Mouse (Mus musculus): ENCODE data around the gene Lrrc45. TPM values are rescaled to one million over a fixed set of nuclear protein-coding genes. Genes with fewer than 3 reads are reported as not detected.

Lrrc45 gene
- polyA plus RNA-seq, 1 experiment = 40.1 TPM

DNA sequence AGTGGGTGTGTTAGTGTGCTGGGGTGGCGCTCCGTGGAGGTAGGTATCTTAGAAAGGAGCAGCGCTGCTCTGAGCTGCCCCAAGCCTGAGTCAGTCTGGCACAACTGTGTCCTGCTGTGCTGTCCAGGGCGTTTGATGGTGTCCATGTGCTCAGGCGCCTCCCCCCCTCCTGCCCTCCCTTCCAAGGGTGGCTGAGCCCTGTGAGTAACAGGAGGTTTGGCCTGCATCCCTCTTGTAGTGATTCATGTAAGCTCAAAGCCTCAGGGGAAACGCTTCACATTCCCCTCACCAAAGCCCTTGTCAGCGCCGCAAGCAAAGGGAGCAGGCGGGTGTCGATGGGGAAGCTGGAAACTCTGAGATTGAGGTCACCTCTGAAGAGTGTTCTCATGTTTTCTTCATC is 16.0 kb upstream of the Lrrc45 start:
- Histone ChIP-seq H3K4me3 (replicated peaks; ENCODE audit: extremely low read depth, low read depth, low read length) (no peak overlapping the region), H3K4me1 (ENCODE audit: control insufficient read depth, insufficient read depth, low read length) (no peaks in the 10 kb centered on the region)
- WGBS = 71% methylated on average over 10 of the region's 10 CpGs
- TF ChIP-seq POLR2A (IDR thresholded peaks at IDR 0.05; ENCODE audit: borderline replicate concordance, extremely low read depth, low read depth, low read length) = no peak
- no peak for TF ChIP-seq CTCF (IDR thresholded peaks at IDR 0.05; ENCODE audit: insufficient read depth, low read length)
- no peak for DNase-seq

DNA sequence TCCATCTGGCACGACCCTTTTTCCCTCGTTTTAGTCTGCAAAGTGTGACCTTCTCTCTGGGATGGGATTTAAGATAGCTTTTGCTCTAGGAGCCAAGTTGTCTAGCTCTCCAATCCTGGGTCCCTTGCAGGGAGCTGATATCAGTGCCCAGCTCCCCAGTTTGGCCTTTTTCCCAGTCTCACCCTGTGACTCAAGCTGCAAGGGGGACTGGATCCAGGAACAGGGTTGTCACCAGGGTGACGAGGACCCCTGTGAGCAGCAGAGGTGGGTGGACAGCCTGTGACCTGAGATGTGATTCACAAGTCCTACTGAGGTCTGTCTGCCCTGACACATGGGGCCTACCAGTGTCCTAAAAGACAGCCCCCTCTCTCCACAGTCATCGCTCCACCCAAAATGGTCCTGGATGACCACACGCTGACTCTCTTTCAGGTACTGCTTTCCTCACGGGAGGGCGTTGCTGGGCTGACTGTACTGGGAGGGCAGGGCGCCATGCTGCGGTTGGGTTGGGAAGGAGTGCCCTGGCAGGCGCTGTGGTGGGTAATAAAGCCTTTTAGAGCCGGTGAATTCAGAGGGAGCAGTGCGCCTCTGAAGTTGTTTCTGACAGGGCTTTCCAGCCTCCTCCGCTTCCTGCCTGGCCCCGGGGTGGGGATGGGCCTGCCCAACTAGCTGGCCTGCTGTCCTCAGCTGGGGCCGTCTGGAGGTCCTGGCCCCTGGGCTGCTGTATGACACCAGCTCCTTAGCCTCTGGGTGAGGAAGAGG is 9.8 kb upstream of the Lrrc45 start:
- WGBS = 66% methylated on average over 15 of the region's 15 CpGs
- TF ChIP-seq POLR2A (IDR thresholded peaks at IDR 0.05; ENCODE audit: borderline replicate concordance, extremely low read depth, low read depth, low read length) (no peak), CTCF (IDR thresholded peaks at IDR 0.05; ENCODE audit: insufficient read depth, low read length) (no peak)
- Histone ChIP-seq H3K4me3 (replicated peaks; ENCODE audit: extremely low read depth, low read depth, low read length) (no peak overlapping the region), H3K4me1 (ENCODE audit: control insufficient read depth, insufficient read depth, low read length) (no peaks in the 10 kb centered on the region)
- no peak for DNase-seq

DNA sequence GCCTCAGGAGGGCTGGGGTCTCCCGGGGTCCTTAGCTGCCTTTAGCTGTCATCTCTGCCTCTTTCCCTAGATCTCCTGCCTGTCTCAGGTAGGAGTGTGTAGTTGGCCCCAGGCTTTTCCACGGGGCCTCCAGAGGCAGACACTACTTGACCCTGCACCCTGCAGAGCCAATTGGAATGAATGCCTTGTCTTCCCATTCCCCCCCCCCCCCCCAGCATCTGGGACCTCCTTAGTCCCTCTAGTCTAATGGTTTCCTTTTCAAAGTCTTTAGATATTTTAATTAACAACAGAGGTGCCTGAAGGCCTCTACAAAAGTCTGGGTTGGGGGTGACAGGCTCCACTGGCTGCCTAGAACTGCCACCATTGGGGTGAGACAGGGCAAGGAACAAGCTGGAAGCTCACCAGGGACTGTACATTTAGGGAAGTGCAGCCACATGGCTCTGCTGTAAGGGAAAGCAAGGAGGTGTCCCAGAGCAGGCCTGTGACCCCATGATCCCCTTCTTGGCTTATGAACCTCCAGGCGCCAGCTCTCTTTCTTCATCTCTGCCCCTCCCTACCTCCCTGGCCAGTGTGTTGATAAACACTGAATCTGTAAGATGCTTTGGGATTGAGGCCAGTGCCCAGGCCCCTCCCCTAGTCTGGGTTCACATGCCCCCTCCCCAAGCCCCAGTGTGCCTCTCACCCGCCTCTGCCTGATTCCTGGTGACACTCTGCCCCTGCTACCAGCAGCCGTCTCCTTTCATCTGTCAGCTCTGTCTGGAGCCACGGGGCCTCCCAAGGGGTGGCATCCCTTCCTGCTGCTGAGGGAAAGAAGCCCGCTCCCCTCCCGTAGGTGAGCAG is 9.0 kb upstream of the Lrrc45 start:
- no peak overlapping the region for H3K4me3 ChIP-seq (replicated peaks; ENCODE audit: extremely low read depth, low read depth, low read length)
- no peak for TF ChIP-seq POLR2A (IDR thresholded peaks at IDR 0.05; ENCODE audit: borderline replicate concordance, extremely low read depth, low read depth, low read length)
- TF ChIP-seq CTCF (IDR thresholded peaks at IDR 0.05; ENCODE audit: insufficient read depth, low read length) = no peak
- no peak for DNase-seq
- WGBS = 56% methylated on average over 8 of the region's 8 CpGs
- no peaks in the 10 kb centered on the region for H3K4me1 ChIP-seq (ENCODE audit: control insufficient read depth, insufficient read depth, low read length)

DNA sequence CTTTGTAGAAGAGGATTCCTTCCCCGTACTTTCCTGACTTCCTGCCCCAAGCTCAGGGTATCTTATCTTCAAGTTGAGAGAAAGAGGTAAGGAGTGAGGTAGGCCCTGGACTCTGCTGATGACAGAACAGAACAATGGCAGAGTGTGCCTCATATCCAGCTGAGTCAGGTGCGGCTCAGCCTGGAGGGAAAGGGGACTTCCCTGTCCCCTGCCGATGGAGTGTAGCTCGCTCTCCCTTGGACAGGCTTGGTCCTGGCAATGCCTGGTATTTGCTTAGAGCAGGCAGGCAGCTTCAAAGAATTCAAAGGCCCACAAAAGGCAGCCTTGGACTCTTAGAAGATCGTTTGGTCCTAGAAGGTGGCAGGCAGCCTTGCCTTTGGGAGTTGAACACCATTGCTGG is 7.6 kb upstream of the Lrrc45 start:
- 70% methylated on average over 5 of the region's 5 CpGs for WGBS

DNA sequence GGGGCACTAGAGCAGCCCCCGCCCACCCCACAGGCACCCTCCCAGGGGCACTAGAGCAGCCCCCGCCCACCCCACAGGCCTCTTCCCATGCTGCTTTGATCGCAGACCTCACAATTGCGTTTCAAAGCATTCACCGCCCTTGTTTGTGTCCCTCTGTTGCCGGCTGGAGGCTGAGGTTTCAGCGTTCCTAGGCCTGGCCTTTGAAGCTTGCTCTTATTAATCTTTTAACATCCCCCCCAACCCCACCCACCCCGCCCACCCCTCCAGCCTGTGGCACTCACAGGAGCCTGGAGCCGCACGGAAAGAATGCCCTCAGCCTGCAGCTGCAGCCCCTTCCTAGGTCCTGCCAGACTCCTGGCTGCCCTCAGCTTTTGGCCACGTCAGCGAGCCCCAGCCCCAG is 6.5 kb upstream of the Lrrc45 start:
- no peak for TF ChIP-seq POLR2A (IDR thresholded peaks at IDR 0.05; ENCODE audit: borderline replicate concordance, extremely low read depth, low read depth, low read length)
- no peak for TF ChIP-seq CTCF (IDR thresholded peaks at IDR 0.05; ENCODE audit: insufficient read depth, low read length)
- H3K4me3 ChIP-seq (replicated peaks; ENCODE audit: extremely low read depth, low read depth, low read length) = no peak overlapping the region
- no peaks in the 10 kb centered on the region for H3K4me1 ChIP-seq (ENCODE audit: control insufficient read depth, insufficient read depth, low read length)
- no peak for DNase-seq
- WGBS = 63% methylated on average over 12 of the region's 12 CpGs

More for the DNA sequence above, 7.6 kb upstream of the Lrrc45 start:
- TF ChIP-seq CTCF (IDR thresholded peaks at IDR 0.05; ENCODE audit: insufficient read depth, low read length) = no peak
- no peak for TF ChIP-seq POLR2A (IDR thresholded peaks at IDR 0.05; ENCODE audit: borderline replicate concordance, extremely low read depth, low read depth, low read length)
- no peak for DNase-seq
- Histone ChIP-seq H3K4me1 (ENCODE audit: control insufficient read depth, insufficient read depth, low read length) (no peaks in the 10 kb centered on the region), H3K4me3 (replicated peaks; ENCODE audit: extremely low read depth, low read depth, low read length) (no peak overlapping the region)

DNA sequence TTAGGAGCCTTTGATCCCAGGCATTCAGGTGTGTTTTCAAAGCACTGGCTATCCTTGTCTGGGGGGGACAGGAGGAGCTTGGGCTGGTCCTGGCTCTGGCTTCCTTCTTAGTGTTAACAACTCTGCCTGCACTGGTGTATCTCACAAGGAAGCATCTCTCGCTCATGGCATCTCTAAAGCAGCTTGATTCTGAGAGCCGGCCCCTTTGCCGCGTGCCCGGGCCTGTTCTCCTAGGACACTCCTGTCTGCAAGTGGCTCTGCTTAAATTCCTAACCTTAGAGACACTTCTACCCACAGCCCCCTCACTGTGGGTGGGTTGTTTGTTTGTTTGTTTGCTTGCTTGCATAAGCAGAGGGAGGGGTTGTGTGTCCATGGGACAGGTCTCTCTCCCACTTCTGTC is 5.8 kb upstream of the Lrrc45 start:
- Histone ChIP-seq H3K4me3 (replicated peaks; ENCODE audit: extremely low read depth, low read depth, low read length) (no peak overlapping the region), H3K4me1 (ENCODE audit: control insufficient read depth, insufficient read depth, low read length) (peaks cover 6% of the 10 kb centered on the region; the same call in 1 of the 2 replicates)
- WGBS = 52% methylated on average over 5 of the region's 5 CpGs
- no peak for DNase-seq
- TF ChIP-seq POLR2A (IDR thresholded peaks at IDR 0.05; ENCODE audit: borderline replicate concordance, extremely low read depth, low read depth, low read length) = no peak
- no peak for TF ChIP-seq CTCF (IDR thresholded peaks at IDR 0.05; ENCODE audit: insufficient read depth, low read length)

DNA sequence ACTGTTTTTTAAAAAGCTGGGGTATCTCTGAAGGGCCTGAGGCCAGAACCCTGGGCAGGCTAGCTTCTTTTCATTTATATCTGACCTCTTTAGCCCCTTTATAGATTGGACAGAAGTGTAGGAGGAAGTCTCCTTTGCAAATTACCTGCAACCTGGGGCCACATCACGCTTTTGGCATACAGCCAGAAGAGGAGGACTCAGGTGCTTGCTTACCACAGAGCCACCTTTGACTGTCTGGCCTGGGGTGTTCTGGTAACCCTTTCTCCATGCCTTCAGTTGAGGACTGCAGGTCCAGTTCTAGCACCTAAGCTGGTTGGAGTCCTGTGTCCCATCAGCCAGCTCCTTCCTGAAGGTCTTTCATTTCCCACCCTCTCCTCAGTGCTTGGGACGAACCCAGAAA is 4.2 kb upstream of the Lrrc45 start:
- TF ChIP-seq CTCF (IDR thresholded peaks at IDR 0.05; ENCODE audit: insufficient read depth, low read length) = no peak
- no peak for TF ChIP-seq POLR2A (IDR thresholded peaks at IDR 0.05; ENCODE audit: borderline replicate concordance, extremely low read depth, low read depth, low read length)
- peaks cover 14% of the 10 kb centered on the region; the same call in 1 of the 2 replicates for H3K4me1 ChIP-seq (ENCODE audit: control insufficient read depth, insufficient read depth, low read length)
- 64% methylated on average over 2 of the region's 2 CpGs for WGBS
- no peak for DNase-seq
- no peak overlapping the region for H3K4me3 ChIP-seq (replicated peaks; ENCODE audit: extremely low read depth, low read depth, low read length)

DNA sequence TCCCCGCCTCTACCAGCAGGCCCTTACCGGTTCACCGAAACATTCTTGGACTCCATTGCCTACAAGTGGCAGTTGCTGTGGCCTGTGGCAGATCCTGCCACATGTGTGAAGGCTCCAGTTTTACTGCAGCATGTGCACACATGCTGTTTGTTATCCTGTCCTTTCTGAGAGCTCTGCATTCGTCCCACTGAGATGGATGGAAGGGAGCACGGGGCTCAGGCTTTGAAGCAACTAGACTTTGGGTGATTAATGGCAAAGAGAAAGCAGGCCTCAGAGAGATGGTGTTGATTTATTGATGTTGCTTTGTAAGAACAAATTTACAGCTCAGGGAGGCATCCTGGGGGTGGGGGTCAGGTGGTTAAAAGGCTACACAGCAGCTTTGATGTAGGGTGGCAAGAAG is 3.1 kb upstream of the Lrrc45 start:
- 76% methylated on average over 5 of the region's 5 CpGs for WGBS
- peaks cover 14% of the 10 kb centered on the region; the same call in 1 of the 2 replicates for H3K4me1 ChIP-seq (ENCODE audit: control insufficient read depth, insufficient read depth, low read length)
- TF ChIP-seq CTCF (IDR thresholded peaks at IDR 0.05; ENCODE audit: insufficient read depth, low read length) = no peak
- TF ChIP-seq POLR2A (IDR thresholded peaks at IDR 0.05; ENCODE audit: borderline replicate concordance, extremely low read depth, low read depth, low read length) = no peak
- H3K4me3 ChIP-seq (replicated peaks; ENCODE audit: extremely low read depth, low read depth, low read length) = no peak overlapping the region
- no peak for DNase-seq

DNA sequence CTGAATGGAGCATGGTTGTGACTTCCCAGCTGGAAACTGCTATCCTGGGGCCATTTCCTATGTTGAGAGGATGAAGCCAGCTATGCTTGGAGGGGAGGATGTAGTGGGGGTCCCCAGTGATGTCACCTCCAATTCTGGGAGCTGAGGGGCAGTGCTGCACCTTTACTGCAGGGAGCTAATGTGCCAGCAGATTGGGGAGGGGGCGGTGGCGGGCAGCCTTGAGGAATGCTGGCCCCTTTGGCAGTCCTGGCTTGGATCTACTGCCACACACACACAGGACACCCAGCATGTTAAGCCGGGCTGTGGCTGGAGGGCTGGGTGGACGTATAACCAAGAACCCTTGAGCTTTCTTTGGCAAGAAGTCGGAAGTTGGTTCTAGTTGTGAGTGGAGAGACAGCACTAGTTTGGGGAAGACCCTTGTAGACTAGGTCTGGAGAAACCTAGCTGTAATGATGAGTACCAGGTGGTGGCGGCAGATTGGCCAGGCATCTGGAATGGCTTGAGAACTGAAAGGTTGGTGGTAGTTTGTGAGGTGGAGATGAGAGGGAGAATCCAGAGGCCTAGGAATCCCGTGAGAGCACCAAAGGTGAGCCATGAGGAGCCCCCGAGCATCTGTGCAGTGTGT is 1.6 kb upstream of the Lrrc45 start:
- Histone ChIP-seq H3K4me1 (ENCODE audit: control insufficient read depth, insufficient read depth, low read length) (peaks cover 14% of the 10 kb centered on the region; the same call in 1 of the 2 replicates), H3K4me3 (replicated peaks; ENCODE audit: extremely low read depth, low read depth, low read length) (no peak overlapping the region)
- TF ChIP-seq POLR2A (IDR thresholded peaks at IDR 0.05; ENCODE audit: borderline replicate concordance, extremely low read depth, low read depth, low read length) (no peak), CTCF (IDR thresholded peaks at IDR 0.05; ENCODE audit: insufficient read depth, low read length) (no peak)
- DNase-seq = no peak
- WGBS = 66% methylated on average over 8 of the region's 8 CpGs
